1 mouse cellular context compared by ENCODE assay signal in genomic region chr5:53061532-53062130, GRCm38 (mm10).
TF ChIP-seq lines count a peak whose summit lies in the region.

No protein-coding gene starts in this region.

TF ChIP-seq in CH12.LX, 34 proteins besides CTCF, POLR2A, EP300 and RAD21 (continued from another document):
- TF ChIP-seq CHD2 (IDR thresholded peaks at IDR 0.05; ENCODE audit: low read length) (no peak), MEF2A (IDR thresholded peaks at IDR 0.05; ENCODE audit: borderline replicate concordance, low read depth, low read length) (peak; percentile 97), ZNF384 (IDR thresholded peaks at IDR 0.05; ENCODE audit: low read depth, low read length) (no peak), MAX (IDR thresholded peaks at IDR 0.05; ENCODE audit: low read length) (no peak), PAX5 (IDR thresholded peaks at IDR 0.05; ENCODE audit: low read length) (no peak), MAZ (IDR thresholded peaks at IDR 0.05; ENCODE audit: low read depth, low read length) (no peak), ETS1 (conservative IDR thresholded peaks at IDR 0.05; ENCODE audit: low read depth, low read length) (peak; percentile 91), TCF12 (IDR thresholded peaks at IDR 0.05; ENCODE audit: low read depth, low read length) (no peak; the same call in 1 of the 2 replicates), USF2 (conservative IDR thresholded peaks at IDR 0.05; ENCODE audit: low read depth, low read length) (no peak), MXI1 (IDR thresholded peaks at IDR 0.05; ENCODE audit: low read depth, low read length) (no peak), ZKSCAN1 (IDR thresholded peaks at IDR 0.05; ENCODE audit: borderline replicate concordance, low read depth, low read length) (no peak), JUN (IDR thresholded peaks at IDR 0.05; ENCODE audit: insufficient read depth, low read depth, low read length) (peak; percentile 27; the same call in 1 of the 2 replicates)
